Mouse (Mus musculus): ENCODE data around the gene Unc45b. TPM values are rescaled to one million over a fixed set of nuclear protein-coding genes. Genes with fewer than 3 reads are reported as not detected.

Gene Unc45b
- 0.65 TPM for polyA plus RNA-seq (2015; fragmentation: Illumina TruSeq; extraction: RNeasy Lipid Tissue Mini Kit (QIAGEN cat#74804); ENCODE audit: insufficient read depth, low replicate concordance)

GRCm38 (mm10) chr11:82910250-82910649 lies at the start of gene Unc45b:
Gene Unc45b (plus strand): TSS chr11:82910550.

DNA sequence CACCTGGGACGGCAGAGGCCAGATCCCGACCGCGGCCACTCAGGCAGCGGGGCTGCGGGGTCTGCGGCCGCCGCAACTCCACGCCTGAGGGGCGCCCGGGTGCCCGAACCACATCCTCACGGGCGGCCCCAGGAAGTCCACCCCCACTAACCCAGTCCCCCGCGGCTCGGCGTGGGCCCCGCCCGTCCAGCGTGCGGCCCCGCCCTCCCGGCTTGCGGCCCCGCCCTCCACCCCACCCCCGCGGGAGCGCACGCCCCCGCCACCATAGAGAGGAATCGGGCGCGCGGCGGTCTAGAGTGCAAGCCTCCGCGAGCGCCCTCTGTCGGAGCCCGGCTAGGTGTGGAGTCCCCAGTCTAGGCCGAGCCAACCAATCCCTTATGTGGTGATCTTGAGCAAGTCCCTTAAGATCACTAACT lies 39.3 kb upstream of the Unc45b start, which contains the start of gene Rffl:
Gene Rffl, minus strand, starts transcription at position 180 of the 416 bp plus-strand sequence.

GRCm38 (mm10) chr11:82890342-82890762 lies 20.0 kb upstream of the Unc45b start, which contains the start of gene Rad51d:
Gene Rad51d (minus strand): TSS chr11:82890614.

DNA sequence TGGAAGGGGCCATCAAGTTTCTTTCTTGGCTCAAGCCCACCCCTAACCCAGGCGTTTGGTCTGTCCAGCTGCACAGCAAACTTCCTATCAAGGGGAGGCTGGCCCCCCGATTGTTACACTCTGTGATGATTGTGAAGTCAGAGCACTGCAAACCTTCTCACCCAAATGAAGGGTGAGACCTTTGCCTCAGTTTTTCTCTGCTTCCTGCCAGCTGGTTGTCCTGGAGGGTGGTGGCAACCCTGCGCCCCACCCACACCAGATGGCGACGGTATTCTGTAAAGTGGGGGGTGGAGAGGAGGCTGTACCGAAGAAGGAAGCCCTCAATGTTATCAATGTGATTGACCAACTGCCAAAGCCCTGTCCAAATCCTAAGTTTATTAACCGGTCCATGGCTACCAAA lies 18.4 kb upstream of the Unc45b start, which contains the start of gene Fndc8:
Gene Fndc8, plus strand, starts transcription at position 189 of the 400 bp plus-strand sequence.

DNA sequence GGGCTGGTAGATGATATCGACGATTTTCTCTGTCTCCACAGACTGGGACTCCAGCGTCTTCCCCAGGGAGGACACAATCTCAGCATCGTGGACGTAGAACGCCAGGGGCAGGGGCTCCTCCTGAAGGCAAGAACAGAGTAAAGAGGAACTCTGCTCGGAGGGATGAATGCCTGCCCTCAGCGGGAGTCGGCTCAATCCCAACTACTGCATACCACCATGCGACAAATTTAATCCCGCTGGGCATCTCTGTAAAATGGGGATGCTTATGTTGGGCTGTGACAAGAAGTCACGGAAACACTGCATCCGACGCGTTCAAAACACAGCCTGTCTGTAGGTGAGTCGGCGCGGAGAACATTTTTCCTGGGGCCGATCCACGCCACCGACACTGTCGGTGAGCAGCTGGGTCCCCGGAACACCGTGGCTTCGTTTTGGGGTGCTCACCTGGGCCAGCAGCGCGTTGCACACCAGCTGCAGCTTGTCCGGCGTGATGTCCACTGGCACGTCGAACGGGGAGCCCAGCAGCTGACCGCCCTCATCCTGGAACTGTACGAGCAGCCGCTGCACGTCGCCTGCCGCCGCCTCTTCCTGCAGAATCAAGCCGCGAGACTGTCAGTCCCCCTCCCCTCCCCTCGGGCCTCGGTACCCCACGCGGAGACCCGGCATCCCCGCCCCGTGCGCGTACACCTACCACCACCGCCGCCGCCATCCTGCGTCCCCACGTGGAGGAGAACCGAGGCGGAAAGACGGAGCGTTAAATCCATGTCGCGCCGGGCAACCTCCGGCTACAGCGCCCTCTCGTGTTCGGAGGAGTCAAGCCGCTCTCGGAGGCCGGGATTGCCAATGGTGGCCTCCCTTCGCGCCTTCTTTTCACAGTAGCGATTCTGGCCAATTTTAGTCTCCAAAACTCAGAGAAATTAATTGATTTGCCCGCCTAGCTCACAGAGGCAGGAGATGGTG lies 2.4 kb upstream of the Unc45b start, which contains the start of gene Nle1:
Gene Nle1, minus strand, starts transcription at position 761 of the 957 bp plus-strand sequence.

DNA sequence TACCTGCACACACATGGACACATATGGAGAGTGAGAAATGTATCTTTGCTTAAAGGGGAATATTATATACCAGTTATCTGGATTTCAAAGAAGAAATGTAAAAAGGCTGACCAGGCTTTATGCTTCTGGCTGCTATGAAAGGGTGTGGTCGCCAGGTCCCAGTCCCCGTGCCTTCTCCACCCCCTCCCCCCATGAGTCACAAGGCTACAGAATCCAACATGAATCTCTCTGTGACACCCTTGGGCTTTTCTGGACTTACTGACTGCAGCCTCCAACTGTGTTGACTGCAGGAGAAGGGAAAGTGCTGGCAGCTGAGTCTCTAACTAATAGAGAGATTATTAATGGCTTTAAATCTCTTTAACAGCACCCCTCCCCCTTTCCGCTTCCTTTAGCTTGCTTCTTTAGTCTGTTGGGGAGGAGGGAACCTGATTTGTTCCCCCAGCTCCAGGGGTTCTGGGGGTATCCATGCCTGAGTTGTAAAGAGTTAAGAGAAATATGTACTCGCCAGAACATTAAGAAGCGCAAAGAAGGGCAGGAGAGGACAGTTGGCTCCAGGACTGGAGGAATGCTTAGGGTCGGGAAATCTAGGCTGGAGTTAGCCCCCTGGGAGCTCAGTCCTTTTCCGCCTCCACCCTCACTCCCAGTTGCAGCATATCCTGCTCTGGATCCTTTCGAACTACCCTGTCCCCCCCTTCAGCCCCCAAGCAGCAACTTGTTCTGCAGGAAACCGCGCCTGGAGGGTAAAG lies 40.6 kb downstream of the Unc45b start, which contains the start of gene Slfn5:
Gene Slfn5, plus strand, starts transcription at position 614 of the 746 bp plus-strand sequence.

DNA sequence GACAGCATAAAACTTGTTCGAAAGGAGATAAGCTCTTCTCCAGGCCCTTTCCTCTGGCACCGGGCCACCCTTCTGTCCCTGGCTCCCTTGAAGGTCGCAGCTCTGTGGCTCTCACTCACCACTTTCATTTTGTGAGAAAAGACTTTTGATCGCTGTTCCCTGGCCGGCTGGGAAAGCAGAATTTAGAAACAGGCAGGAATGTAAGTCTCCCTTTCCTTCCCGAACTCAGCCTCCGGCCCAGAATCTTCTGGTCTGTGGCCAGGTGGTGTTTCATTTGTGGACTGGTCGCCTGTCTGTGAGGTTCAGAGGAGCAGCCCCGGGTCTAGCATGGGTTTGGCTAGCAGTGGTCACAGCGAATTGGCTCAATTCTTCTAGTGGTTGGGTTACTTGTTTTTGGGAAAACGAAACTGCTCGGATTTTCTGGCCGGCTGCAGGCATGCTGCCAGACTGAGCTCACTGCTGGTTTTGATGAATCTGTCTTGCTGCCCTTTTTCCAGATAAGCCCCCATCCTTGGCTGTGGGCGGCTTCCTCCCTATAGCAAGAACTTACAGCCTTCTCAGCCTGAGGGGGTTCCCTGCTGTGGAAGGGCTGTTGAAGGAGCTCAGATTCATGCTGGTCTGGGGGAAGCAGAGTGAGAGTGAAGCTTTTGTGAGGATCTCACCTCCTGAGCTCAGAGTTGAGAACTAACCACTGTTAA lies 81.3 kb downstream of the Unc45b start, which contains the start of gene Slfn9:
Gene Slfn9, minus strand, starts transcription at position 362 of the 698 bp plus-strand sequence.

Other genes with a start within 250 kb of the Unc45b start
- gene Cct6b, start 146.2 kb upstream of the Unc45b start, polyA plus RNA-seq (2015; fragmentation: Illumina TruSeq; extraction: RNeasy Lipid Tissue Mini Kit (QIAGEN cat#74804); ENCODE audit: insufficient read depth, low replicate concordance), result 0.64 TPM
- 28.1 TPM for gene Zfp830, start 146.2 kb upstream of the Unc45b start, polyA plus RNA-seq (2015; fragmentation: Illumina TruSeq; extraction: RNeasy Lipid Tissue Mini Kit (QIAGEN cat#74804); ENCODE audit: insufficient read depth, low replicate concordance)
- 21.9 TPM for gene Lig3, start 129.4 kb upstream of the Unc45b start, polyA plus RNA-seq (2015; fragmentation: Illumina TruSeq; extraction: RNeasy Lipid Tissue Mini Kit (QIAGEN cat#74804); ENCODE audit: insufficient read depth, low replicate concordance)
- 22.0 TPM for gene Rffl, start 39.3 kb upstream of the Unc45b start, polyA plus RNA-seq (2015; fragmentation: Illumina TruSeq; extraction: RNeasy Lipid Tissue Mini Kit (QIAGEN cat#74804); ENCODE audit: insufficient read depth, low replicate concordance)
- gene Rad51d, start 19.9 kb upstream of the Unc45b start, polyA plus RNA-seq (2015; fragmentation: Illumina TruSeq; extraction: RNeasy Lipid Tissue Mini Kit (QIAGEN cat#74804); ENCODE audit: insufficient read depth, low replicate concordance), result 14.4 TPM
- not detected for gene Fndc8, start 18.4 kb upstream of the Unc45b start, polyA plus RNA-seq (2015; fragmentation: Illumina TruSeq; extraction: RNeasy Lipid Tissue Mini Kit (QIAGEN cat#74804); ENCODE audit: insufficient read depth, low replicate concordance)
- 25.6 TPM for gene Nle1, start 2.1 kb upstream of the Unc45b start, polyA plus RNA-seq (2015; fragmentation: Illumina TruSeq; extraction: RNeasy Lipid Tissue Mini Kit (QIAGEN cat#74804); ENCODE audit: insufficient read depth, low replicate concordance)
- gene Slfn5, start 40.8 kb downstream of the Unc45b start, polyA plus RNA-seq (2015; fragmentation: Illumina TruSeq; extraction: RNeasy Lipid Tissue Mini Kit (QIAGEN cat#74804); ENCODE audit: insufficient read depth, low replicate concordance), result 69.7 TPM
- gene Slfn9, start 81.3 kb downstream of the Unc45b start, polyA plus RNA-seq (2015; fragmentation: Illumina TruSeq; extraction: RNeasy Lipid Tissue Mini Kit (QIAGEN cat#74804); ENCODE audit: insufficient read depth, low replicate concordance), result 7.9 TPM
- gene Slfn8, start 110.3 kb downstream of the Unc45b start, polyA plus RNA-seq (2015; fragmentation: Illumina TruSeq; extraction: RNeasy Lipid Tissue Mini Kit (QIAGEN cat#74804); ENCODE audit: insufficient read depth, low replicate concordance), result 77.5 TPM
- gene Slfn2, start 154.6 kb downstream of the Unc45b start, polyA plus RNA-seq (2015; fragmentation: Illumina TruSeq; extraction: RNeasy Lipid Tissue Mini Kit (QIAGEN cat#74804); ENCODE audit: insufficient read depth, low replicate concordance), result 306 TPM
- 71.6 TPM for gene Slfn1, start 206.3 kb downstream of the Unc45b start, polyA plus RNA-seq (2015; fragmentation: Illumina TruSeq; extraction: RNeasy Lipid Tissue Mini Kit (QIAGEN cat#74804); ENCODE audit: insufficient read depth, low replicate concordance)